Mouse (Mus musculus) ES-E14 (cell line): ENCODE measurements around the gene Ccdc191. TPM values are rescaled to one million over a fixed set of nuclear protein-coding genes. Genes with fewer than 3 reads are reported as not detected.

ENCODE experiments used
- DNase-seq: peaks from one replicate; pipeline ENCODE4 v3.0.0-alpha.2; 2013; ENCODE audit warnings: low read depth, low spot score
- H3K27ac ChIP-seq: 2 replicates; pipeline ENCODE4 v1.5.1; 2012; ENCODE audit warnings: low read depth, mild to moderate bottlenecking, low read length, moderate library complexity, mixed read lengths; ENCODE audit not compliant: poor library complexity, insufficient read depth, severe bottlenecking
- H3K36me3 ChIP-seq: 2 replicates; pipeline ENCODE4 v1.6.1; 2012; ENCODE audit warnings: mild to moderate bottlenecking, low read length, moderate library complexity, mixed read lengths; ENCODE audit not compliant: control insufficient read depth, poor library complexity, insufficient read depth, severe bottlenecking
- H3K4me1 ChIP-seq, 2 experiments: fragments of 150-350 bp in 1 of 2; sonication (generic) in 1 of 2; 2 replicates each; pipeline ENCODE4 v1.6.1; 2012; ENCODE audit warnings: low read length in 2 of 2, mild to moderate bottlenecking in 1 of 2, mixed read lengths in 1 of 2; ENCODE audit not compliant: control insufficient read depth in 2 of 2, insufficient read depth in 2 of 2, poor library complexity in 1 of 2
- H3K4me3 ChIP-seq, 2 experiments: fragments of 150-350 bp in 1 of 2; sonication (generic) in 1 of 2; 2 replicates each; pipeline ENCODE4 v1.5.1; 2012; ENCODE audit warnings: low read length in 2 of 2, low read depth in 1 of 2, mild to moderate bottlenecking in 1 of 2, mixed read lengths in 1 of 2; ENCODE audit not compliant: insufficient read depth in 1 of 2, poor library complexity in 1 of 2, severe bottlenecking in 1 of 2
- H3K9ac ChIP-seq: 2 replicates; pipeline ENCODE4 v1.6.1; 2012; ENCODE audit warnings: low read depth, mild to moderate bottlenecking, low read length, mixed read lengths; ENCODE audit not compliant: poor library complexity, insufficient read depth, severe bottlenecking
- H3K9me3 ChIP-seq: fragments of 150-350 bp; sonication (generic); 2 replicates; pipeline ENCODE4 v1.6.1; 2012; ENCODE audit warnings: low read depth, mild to moderate bottlenecking, low read length; ENCODE audit not compliant: control insufficient read depth, insufficient read depth
- CHD2 ChIP-seq: IDR thresholded peaks from 2 replicates; pipeline ENCODE4 v1.6.1; 2014; ENCODE audit warnings: mild to moderate bottlenecking, low read depth, low read length, inconsistent platforms
- HCFC1 ChIP-seq: IDR thresholded peaks from 2 replicates; pipeline ENCODE4 v1.6.1; 2012; ENCODE audit warnings: low read length, inconsistent platforms, borderline replicate concordance; ENCODE audit not compliant: insufficient read depth
- MAFK ChIP-seq: IDR thresholded peaks from 2 replicates; pipeline ENCODE4 v1.6.1; 2014; ENCODE audit warnings: mild to moderate bottlenecking, low read depth, low read length, inconsistent platforms; ENCODE audit not compliant: insufficient read depth
- ZC3H11A ChIP-seq: IDR thresholded peaks from 2 replicates; pipeline ENCODE4 v1.6.1; 2012; ENCODE audit warnings: low read depth, mild to moderate bottlenecking, inconsistent platforms, low read length, borderline replicate concordance
- ZNF384 ChIP-seq: IDR thresholded peaks from 2 replicates; pipeline ENCODE4 v1.6.1; 2012; ENCODE audit warnings: low read depth, low read length, inconsistent platforms
- in situ Hi-C, 2 experiments: fragments of 600-800 bp; cut with MboI; formaldehyde crosslinking; loops; one replicate each; pipeline ENCODE4 v1.15.1; 2025; ENCODE audit warnings: low sequenced_read_pairs in 2 of 2, inconsistent platforms in 1 of 2; ENCODE audit not compliant: unreplicated experiment in 2 of 2
- total RNA-seq: library from RNA; depleted of rRNA; stranded (reverse); fragments of 300-350 nt; gene quantifications from 2 replicates; pipeline ENCODE4 v1.2.3, GENCODE M21; 2012

Gene Ccdc191
- total RNA-seq, 1 experiment: 13.8 TPM

- DNase-seq: no peak
- Histone ChIP-seq H3K27ac (no peak overlapping the region), H3K9me3 (no peaks in the 10 kb centered on the region), H3K9ac (no peak overlapping the region), H3K4me1 (0 out of 4 replicates have a peak, but pooled peaks cover 0 to 3% of the 10 kb centered on the region in 2 experiments), H3K36me3 (peaks cover 3% of the 10 kb centered on the region; the same call in 1 of the 2 replicates), H3K4me3 (no peak overlapping the region)
- TF ChIP-seq ZNF384 (no peak), HCFC1 (no peak), ZC3H11A (no peak), CHD2 (no peak), MAFK (no peak)
- in situ Hi-C loops: no loop called here
Measured at GRCm38 (mm10) chr16:43965781-43966389, 76.3 kb downstream of the Ccdc191 start.

- TF ChIP-seq ZC3H11A: no peak
- no peak for TF ChIP-seq ZNF384
- no peak for TF ChIP-seq HCFC1
- no peak for TF ChIP-seq MAFK
- no peak for TF ChIP-seq CHD2
- H3K4me3 ChIP-seq: no peak overlapping the region
- H3K27ac ChIP-seq: no peak overlapping the region; the same call in 1 of the 2 replicates
- in situ Hi-C loops: no loop called here
- no peak for DNase-seq
- H3K9ac ChIP-seq: no peak overlapping the region
- H3K36me3 ChIP-seq: no peaks in the 10 kb centered on the region; the same call in 1 of the 2 replicates
- no peaks in the 10 kb centered on the region for H3K9me3 ChIP-seq
- peaks cover 0 to 3% of the 10 kb centered on the region in 2 experiments; a peak in 1 of 4 replicates for H3K4me1 ChIP-seq
Measured at GRCm38 (mm10) chr16:43970426-43970825, 80.8 kb downstream of the Ccdc191 start.

- Histone ChIP-seq H3K4me3 (no peak overlapping the region), H3K27ac (no peak overlapping the region), H3K9ac (no peak overlapping the region), H3K4me1 (peaks cover 0 to 3% of the 10 kb centered on the region in 2 experiments; a peak in 1 of 4 replicates), H3K36me3 (no peaks in the 10 kb centered on the region), H3K9me3 (no peaks in the 10 kb centered on the region)
- no peak for DNase-seq
- in situ Hi-C loops: no loop called here
- TF ChIP-seq MAFK (no peak), CHD2 (no peak), ZNF384 (no peak), HCFC1 (no peak), ZC3H11A (no peak)
Measured at GRCm38 (mm10) chr16:43971189-43971588, 81.6 kb downstream of the Ccdc191 start.

GRCm38 (mm10) chr16:43971741-43972140 is 82.1 kb downstream of the Ccdc191 start:
- no peaks in the 10 kb centered on the region for H3K36me3 ChIP-seq

More at GRCm38 (mm10) chr16:43971741-43972140, 82.1 kb downstream of the Ccdc191 start:
- Histone ChIP-seq H3K9me3 (no peaks in the 10 kb centered on the region), H3K9ac (no peak overlapping the region), H3K27ac (no peak overlapping the region), H3K4me3 (no peak overlapping the region), H3K4me1 (peaks cover 0 to 3% of the 10 kb centered on the region in 2 experiments; a peak in 1 of 4 replicates)
- TF ChIP-seq HCFC1 (no peak), CHD2 (no peak), ZNF384 (no peak), MAFK (no peak), ZC3H11A (no peak)
- no peak for DNase-seq
- in situ Hi-C loops: no loop called here
